Mouse (Mus musculus) 3T3-L1 (cell line): ENCODE measurements at regions not wholly inside any gene's neighbourhood (a gene's known extent, or its start where the extent isn't known, plus 50 kb on each side); places are given as distances from the start of the nearest gene placed in this dataset.

Experiments used
- DNase-seq: peaks from one replicate; pipeline ENCODE4 v3.0.0-alpha.2; 2015; ENCODE audit warnings: low read depth, low spot score

DNA sequence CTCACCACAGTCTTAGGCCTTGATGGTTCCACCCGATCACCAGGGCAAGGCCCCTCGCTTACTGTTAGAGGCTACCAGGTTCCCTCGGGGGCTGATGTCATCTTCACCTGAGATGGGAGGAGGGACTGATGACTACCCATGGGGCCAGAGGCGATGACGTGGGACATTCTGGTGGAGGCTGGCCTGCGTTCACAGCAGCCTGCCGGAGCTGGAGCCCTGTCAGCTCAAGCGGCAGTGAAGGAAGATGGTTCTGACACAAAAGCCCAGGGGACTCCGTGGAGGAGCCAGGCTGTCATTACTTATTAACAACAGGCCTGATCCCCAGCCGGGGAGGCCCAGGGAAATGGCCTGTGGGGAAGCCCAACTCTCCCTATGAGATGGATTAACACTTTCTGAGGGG, 121.3 kb upstream of the Atp6ap2 start:
- no peak for DNase-seq

DNA sequence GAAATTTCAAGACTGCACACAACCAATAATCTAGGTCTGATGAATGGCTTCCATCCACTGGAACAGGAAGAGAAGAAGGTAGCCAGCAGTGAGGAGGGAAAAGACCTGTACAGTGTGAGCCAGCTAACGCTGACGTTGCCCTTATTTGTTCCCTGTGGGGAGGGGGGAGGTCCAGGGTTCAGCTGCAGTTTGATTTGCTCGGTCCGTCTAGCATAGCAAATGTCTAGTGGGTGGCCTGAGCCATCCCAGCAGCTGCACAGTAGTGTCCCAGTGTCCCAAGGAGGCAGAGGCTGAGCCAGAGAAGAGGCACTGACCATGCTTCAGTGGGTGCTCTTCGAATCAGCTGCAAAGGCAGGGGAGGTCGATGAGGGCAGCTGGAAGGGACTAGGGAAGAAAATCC, 120.7 kb upstream of the Atp6ap2 start:
- DNase-seq: no peak

GRCm38 (mm10) chrX:12467528-12468179, 119.9 kb upstream of the Atp6ap2 start:
- no peak for DNase-seq

GRCm38 (mm10) chrX:12472296-12472695, 115.3 kb upstream of the Atp6ap2 start:
- no peak for DNase-seq

GRCm38 (mm10) chrX:12479207-12479606, 108.4 kb upstream of the Atp6ap2 start:
- DNase-seq: no peak

DNA sequence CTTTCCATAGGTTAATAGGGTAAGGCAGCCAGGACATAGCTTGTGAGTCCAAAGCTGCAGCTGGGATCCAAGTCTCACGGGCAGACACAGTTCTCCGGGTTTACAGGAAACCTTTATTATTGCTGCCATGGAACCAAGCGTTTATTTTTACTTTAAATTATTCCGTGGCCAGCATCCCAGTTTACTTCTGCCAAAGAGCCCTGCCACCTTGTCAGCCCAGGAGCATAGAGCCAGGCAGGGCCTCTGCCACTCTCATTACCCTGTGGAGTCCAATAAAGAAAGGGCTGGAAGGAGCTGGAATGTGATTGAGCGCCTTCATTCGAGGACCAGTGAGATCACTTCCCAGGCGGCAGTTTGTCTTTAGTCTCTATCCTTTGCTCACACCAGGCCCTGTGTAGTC, 96.6 kb upstream of the Atp6ap2 start:
- DNase-seq: no peak

DNA sequence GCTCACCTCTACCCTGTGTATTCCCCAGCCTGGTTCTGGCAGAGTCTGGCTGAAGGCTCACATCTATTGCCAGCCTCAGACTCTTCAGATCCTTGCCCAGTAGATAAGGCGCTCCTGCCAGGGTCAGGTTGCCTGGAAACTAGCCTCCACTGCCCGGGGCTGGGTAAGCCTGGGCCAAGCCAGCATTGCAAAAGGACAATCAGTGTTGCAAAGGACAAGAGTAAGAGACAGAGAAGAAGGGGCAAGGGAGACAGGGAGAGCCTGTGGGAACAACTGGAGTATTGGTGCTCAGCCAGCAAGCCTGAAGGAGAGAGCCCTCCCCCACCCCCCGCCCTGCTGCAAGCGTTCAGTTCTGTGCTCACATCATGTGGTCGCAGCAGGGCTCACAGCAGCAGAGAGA, 94.4 kb upstream of the Atp6ap2 start:
- no peak for DNase-seq

DNA sequence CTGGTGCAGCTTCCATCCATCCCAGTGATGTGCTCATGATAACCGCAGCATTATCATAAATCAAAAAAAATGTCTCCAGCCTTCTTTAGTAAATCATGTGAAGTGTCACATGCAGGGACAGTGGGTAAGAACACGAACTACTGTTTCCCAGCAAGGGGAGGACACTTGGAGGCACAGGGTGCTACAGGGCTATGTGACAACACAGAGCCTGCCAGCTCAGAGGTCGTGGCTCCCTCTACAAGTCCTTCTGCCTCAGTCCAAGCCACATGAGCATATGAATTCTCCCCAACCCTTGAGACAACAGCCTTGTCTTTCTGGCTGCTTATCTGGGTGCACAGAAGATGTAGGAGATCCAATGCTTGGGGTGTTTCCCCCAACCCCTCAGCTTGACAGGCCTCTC, 93.7 kb upstream of the Atp6ap2 start:
- no peak for DNase-seq

DNA sequence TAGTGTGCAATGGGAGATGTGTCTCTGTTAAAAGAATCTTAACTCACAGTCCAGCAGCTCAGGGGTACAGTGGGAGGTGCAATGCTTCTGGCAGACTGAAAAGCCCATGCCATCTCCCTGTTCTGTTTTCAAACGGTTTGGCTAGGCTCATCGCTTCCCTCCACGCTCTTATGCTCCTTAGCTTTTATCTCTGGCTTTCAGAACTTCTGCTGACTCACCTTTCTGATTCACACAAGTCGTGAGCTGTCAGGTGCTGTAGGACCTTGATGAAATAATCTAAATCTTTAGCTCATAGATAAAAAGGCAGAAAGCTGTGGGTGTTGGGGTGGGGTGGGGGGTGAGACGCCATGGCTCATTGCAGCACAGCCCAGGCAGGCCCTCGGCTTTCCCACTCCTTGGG, 93.1 kb upstream of the Atp6ap2 start:
- no peak for DNase-seq

- DNase-seq: no peak
These were observed 87.0 kb upstream of the Atp6ap2 start for GRCm38 (mm10) chrX:12500601-12501000.

GRCm38 (mm10) chrX:12502364-12502763, 85.2 kb upstream of the Atp6ap2 start:
- no peak for DNase-seq

- no peak for DNase-seq
These were observed 84.0 kb upstream of the Atp6ap2 start for GRCm38 (mm10) chrX:12503581-12503980.

GRCm38 (mm10) chrX:12511119-12511518, 76.5 kb upstream of the Atp6ap2 start:
- DNase-seq: no peak

GRCm38 (mm10) chrX:12525044-12525443, 62.6 kb upstream of the Atp6ap2 start:
- DNase-seq: no peak

- DNase-seq: peak; percentile 73
These were observed 56.9 kb upstream of the Atp6ap2 start for GRCm38 (mm10) chrX:12530406-12531311.
